Mouse (Mus musculus) embryonic facial prominence, embryonic 12.5 days (tissue): ENCODE results near the gene Ttc39d. TPM values are rescaled to one million over a fixed set of nuclear protein-coding genes. Genes with fewer than 3 reads are reported as not detected.
"Not testable (repeated sequence)": the region's sequence is repeated elsewhere in the genome, so short reads cannot be mapped to it uniquely, and the experiment has no call there.

Experiments used
- ATAC-seq: fragments of 200-750 bp; cut with Nextera tagmentation; 2 replicates; pipeline ENCODE4 v1.8.0; 2017; ENCODE audit not compliant: insufficient number of reproducible peaks, insufficient read depth, low FRiP score, low TSS enrichment
- H3K27ac ChIP-seq: fragments of 300-500 bp; sonication (generic); 2 replicates; pipeline ENCODE4 v1.5.1; 2016; ENCODE audit warnings: mild to moderate bottlenecking
- H3K27me3 ChIP-seq: fragments of 300-500 bp; sonication (generic); 2 replicates; pipeline ENCODE4 v1.6.1; 2016; ENCODE audit warnings: mild to moderate bottlenecking, moderate library complexity
- H3K36me3 ChIP-seq: fragments of 300-500 bp; sonication (generic); 2 replicates; pipeline ENCODE4 v1.6.1; 2016; ENCODE audit warnings: mild to moderate bottlenecking
- H3K4me1 ChIP-seq: fragments of 300-500 bp; sonication (generic); 2 replicates; pipeline ENCODE4 v1.6.1; 2016
- H3K4me2 ChIP-seq: fragments of 300-500 bp; sonication (generic); replicated peaks from 2 replicates; pipeline ENCODE4 v1.6.1; 2016; ENCODE audit warnings: mild to moderate bottlenecking, moderate library complexity
- H3K4me3 ChIP-seq: fragments of 300-500 bp; sonication (generic); 2 replicates; pipeline ENCODE4 v1.5.1; 2016; ENCODE audit warnings: mild to moderate bottlenecking
- H3K9ac ChIP-seq: fragments of 300-500 bp; sonication (generic); 2 replicates; pipeline ENCODE4 v1.6.1; 2016; ENCODE audit warnings: mild to moderate bottlenecking, moderate library complexity
- H3K9me3 ChIP-seq: fragments of 300-500 bp; sonication (generic); 2 replicates; pipeline ENCODE4 v1.6.1; 2016; ENCODE audit warnings: mild to moderate bottlenecking, moderate library complexity
- WGBS: fragments of 180-500 bp; shearing (Covaris S2); methylation state at CpG from one replicate; pipeline ENCODE4 v1.1.7; 2016; 5-methylcytosine and 5-hydroxymethylcytosine counted together
- polyA plus RNA-seq: library from polyadenylated mRNA; unstranded; fragments of >200 nt; fragmentation: Nextera tagmentation; extraction: Ambion mirVana; gene quantifications from 2 replicates; pipeline ENCODE4 v1.2.1, GENCODE M21; 2016

Ttc39d gene
- polyA plus RNA-seq, 1 experiment from 2014 or later: 0.10 TPM

DNA sequence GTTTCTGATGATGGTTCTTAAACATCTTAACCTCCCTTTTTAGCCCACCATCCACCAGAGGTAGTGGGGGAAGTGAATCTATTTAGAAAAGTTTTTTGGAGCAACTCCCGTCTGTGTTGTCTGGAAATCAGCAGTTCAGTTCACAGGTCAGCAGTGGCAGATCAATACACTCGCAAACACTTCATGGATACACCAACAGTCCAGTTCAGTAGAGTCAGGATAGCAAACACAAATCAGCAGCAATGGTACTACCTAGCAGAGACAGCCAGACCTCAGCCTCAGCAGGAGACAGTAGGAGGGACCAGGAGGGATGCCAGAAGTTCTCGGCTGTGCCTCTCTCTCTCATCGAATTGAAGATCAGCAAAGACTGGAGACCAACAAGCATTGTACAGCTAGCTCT is 35.3 kb upstream of the Ttc39d start:
- Histone ChIP-seq H3K4me2 (no peak overlapping the region), H3K36me3 (no peaks in the 10 kb centered on the region), H3K27me3 (no peaks in the 10 kb centered on the region), H3K9ac (no peak overlapping the region), H3K4me3 (no peak overlapping the region), H3K27ac (no peak overlapping the region), H3K9me3 (no peaks in the 10 kb centered on the region), H3K4me1 (peaks cover 21% of the 10 kb centered on the region)
- no peak for ATAC-seq
- WGBS: 92% methylated on average over 4 of the region's 4 CpGs

DNA sequence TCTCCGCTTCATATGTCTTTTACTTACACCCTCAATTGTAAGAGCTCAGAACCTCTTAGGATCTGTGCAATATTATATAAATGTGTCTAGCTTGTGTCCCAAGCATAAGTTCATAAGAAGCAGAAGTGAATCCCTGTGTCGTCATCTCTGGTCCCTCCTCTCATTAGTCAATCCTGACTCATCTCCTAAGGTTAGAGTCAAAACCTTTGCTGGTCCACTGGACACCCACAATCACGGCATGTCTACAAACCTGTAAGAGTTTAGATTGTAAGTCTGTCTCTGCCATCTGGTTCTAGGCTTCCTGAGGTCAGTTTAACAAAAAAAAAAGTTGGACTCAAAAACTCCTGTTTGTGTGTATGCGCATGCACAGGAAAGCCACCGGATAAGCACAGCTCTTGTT is 34.5 kb upstream of the Ttc39d start:
- H3K4me1 ChIP-seq: peaks cover 12% of the 10 kb centered on the region
- H3K4me3 ChIP-seq: no peak overlapping the region
- H3K9ac ChIP-seq: no peak overlapping the region
- no peak for ATAC-seq
- no peaks in the 10 kb centered on the region for H3K27me3 ChIP-seq
- WGBS: 90% methylated on average over 5 of the region's 5 CpGs
- H3K27ac ChIP-seq: no peak overlapping the region
- H3K4me2 ChIP-seq: no peak overlapping the region
- H3K9me3 ChIP-seq: no peaks in the 10 kb centered on the region
- no peaks in the 10 kb centered on the region for H3K36me3 ChIP-seq

DNA sequence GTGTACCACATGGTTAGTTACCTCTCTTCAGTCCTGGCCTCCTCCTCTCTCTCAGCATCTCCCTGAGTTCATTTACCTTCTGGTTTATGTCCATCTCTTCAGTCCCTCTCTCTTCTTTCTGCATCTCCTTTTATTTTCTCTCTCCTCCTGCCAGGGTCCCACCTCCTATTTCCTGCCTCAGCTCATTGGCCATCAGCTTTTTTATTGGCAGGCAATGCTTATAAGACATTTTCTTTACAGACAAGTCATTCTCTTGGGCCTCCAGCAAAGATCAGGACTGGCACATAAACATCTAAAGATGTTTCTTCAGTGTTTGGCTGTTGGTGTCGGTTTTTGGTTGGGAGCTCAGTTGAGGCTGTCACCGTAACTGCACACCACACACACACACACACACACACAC is 33.6 kb upstream of the Ttc39d start:
- H3K27me3 ChIP-seq: no peaks in the 10 kb centered on the region
- no peaks in the 10 kb centered on the region for H3K9me3 ChIP-seq
- H3K4me1 ChIP-seq: peaks cover 3% of the 10 kb centered on the region
- no peak overlapping the region for H3K4me3 ChIP-seq
- H3K4me2 ChIP-seq: no peak overlapping the region
- H3K9ac ChIP-seq: no peak overlapping the region
- ATAC-seq: no peak
- no peak overlapping the region for H3K27ac ChIP-seq
- no peaks in the 10 kb centered on the region for H3K36me3 ChIP-seq
- WGBS: 90% methylated on average over 2 of the region's 2 CpGs

DNA sequence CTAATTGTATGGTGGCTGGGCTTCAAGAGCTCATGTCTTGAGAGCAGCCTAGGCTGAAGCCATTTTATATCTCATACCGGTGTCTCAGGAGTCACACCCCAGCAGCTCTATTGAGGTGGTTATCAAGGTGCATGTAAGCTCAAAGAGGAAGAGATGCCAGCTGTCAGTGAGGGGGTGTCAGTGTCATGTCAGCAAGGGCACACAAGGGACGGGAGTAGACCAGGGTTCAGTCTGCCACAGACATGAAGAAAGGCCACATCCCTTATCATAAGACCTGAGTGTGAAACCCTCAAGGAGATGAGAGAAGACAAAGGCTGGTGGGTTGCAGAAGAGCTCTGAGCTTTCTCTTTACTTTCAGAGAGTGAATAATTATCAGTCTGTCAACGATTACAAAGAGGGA is 33.1 kb upstream of the Ttc39d start:
- 80% methylated on average over 3 of the region's 3 CpGs for WGBS
- no peak for ATAC-seq

DNA sequence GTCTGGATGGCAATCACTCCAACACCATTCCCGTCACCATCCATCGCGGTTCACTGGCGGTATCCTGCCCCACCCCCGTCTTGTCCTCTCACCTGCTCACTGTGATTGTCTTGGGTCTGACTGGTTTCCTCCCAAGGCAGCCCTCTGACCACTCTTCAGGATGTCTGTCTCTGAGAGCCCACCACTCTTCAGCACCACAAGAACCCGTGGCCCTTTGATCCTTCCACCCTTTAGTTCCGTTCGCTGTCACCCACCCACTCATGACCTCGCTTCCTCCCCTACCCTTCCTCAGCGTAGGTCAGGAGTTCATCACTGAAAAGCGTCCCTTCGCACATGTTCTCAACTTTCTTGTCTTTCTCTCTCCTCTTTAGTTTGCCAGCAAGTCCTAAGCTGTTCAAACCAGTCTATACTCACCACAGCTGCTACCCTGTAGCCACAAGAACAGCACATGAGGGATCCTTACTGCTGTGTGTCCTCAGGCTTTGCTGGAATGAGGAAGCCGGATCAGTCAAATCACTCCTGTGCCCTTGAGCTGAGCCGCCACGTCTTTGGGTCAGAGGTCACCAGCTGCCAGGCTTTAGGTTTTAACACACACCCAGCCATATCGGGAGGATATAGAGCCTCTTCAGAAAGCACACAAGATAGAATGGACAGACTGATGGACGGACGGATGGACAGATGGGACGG is 32.4 kb upstream of the Ttc39d start:
- ATAC-seq: no peak
- Histone ChIP-seq H3K27me3 (no peaks in the 10 kb centered on the region), H3K36me3 (no peaks in the 10 kb centered on the region), H3K4me2 (no peak overlapping the region), H3K9me3 (no peaks in the 10 kb centered on the region), H3K27ac (no peak overlapping the region), H3K4me3 (no peak overlapping the region), H3K4me1 (no peaks in the 10 kb centered on the region; the same call in 1 of the 2 replicates), H3K9ac (no peak overlapping the region)
- 65% methylated on average over 19 of the region's 19 CpGs for whole genome bisulfite sequencing

More for the DNA sequence above, 33.1 kb upstream of the Ttc39d start:
- Histone ChIP-seq H3K27ac (no peak overlapping the region), H3K4me1 (no peaks in the 10 kb centered on the region; the same call in 1 of the 2 replicates), H3K4me3 (no peak overlapping the region), H3K9me3 (no peaks in the 10 kb centered on the region), H3K4me2 (no peak overlapping the region), H3K9ac (no peak overlapping the region), H3K36me3 (no peaks in the 10 kb centered on the region), H3K27me3 (no peaks in the 10 kb centered on the region)

- Histone ChIP-seq H3K9me3 (no peaks in the 10 kb centered on the region), H3K27me3 (no peaks in the 10 kb centered on the region), H3K4me2 (no peak overlapping the region), H3K4me3 (no peak overlapping the region), H3K4me1 (no peaks in the 10 kb centered on the region; the same call in 1 of the 2 replicates), H3K27ac (no peak overlapping the region), H3K36me3 (no peaks in the 10 kb centered on the region), H3K9ac (no peak overlapping the region)
- ATAC-seq: no peak
- 72% methylated on average over 4 of the region's 4 CpGs for WGBS
These were observed 31.9 kb upstream of the Ttc39d start for GRCm38 (mm10) chr17:80175386-80175739.

GRCm38 (mm10) chr17:80175966-80176365 is 31.3 kb upstream of the Ttc39d start:
- H3K4me1 ChIP-seq: no peaks in the 10 kb centered on the region; the same call in 1 of the 2 replicates
- H3K36me3 ChIP-seq: no peaks in the 10 kb centered on the region
- no peak overlapping the region for H3K4me2 ChIP-seq
- H3K27me3 ChIP-seq: no peaks in the 10 kb centered on the region
- no peaks in the 10 kb centered on the region for H3K9me3 ChIP-seq
- ATAC-seq: no peak
- no peak overlapping the region for H3K9ac ChIP-seq
- no peak overlapping the region for H3K4me3 ChIP-seq
- WGBS: 92% methylated on average over 3 of the region's 3 CpGs
- H3K27ac ChIP-seq: no peak overlapping the region

- not testable (repeated sequence) for H3K4me2 ChIP-seq, H3K9ac ChIP-seq, H3K27ac ChIP-seq, ATAC-seq, H3K36me3 ChIP-seq, H3K27me3 ChIP-seq, H3K4me3 ChIP-seq, H3K9me3 ChIP-seq, H3K4me1 ChIP-seq
- 96% methylated on average over 3 of the region's 3 CpGs for WGBS
These were observed 28.4 kb upstream of the Ttc39d start for GRCm38 (mm10) chr17:80178846-80179245.

DNA sequence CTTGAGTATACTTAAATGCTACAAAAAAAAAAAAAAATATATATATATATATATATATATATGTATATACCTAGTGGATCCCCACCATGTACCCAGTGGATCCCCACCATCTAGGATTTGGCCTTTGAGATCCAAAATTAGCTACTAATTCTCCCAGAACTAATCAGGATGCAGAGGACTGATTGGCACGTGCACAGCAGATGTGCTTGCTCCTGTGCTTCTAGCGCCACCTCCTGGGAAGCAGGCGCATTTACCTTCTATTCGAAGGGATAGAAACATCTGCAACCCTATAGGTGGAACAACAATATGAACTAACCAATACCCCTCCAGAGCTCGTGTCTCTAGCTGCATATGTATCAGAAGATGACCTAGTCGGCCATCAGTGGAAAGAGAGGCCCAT is 27.3 kb upstream of the Ttc39d start:
- H3K36me3 ChIP-seq: no peaks in the 10 kb centered on the region
- no peaks in the 10 kb centered on the region for H3K4me1 ChIP-seq
- no peaks in the 10 kb centered on the region for H3K27me3 ChIP-seq
- H3K9me3 ChIP-seq: no peaks in the 10 kb centered on the region
- ATAC-seq: peak; percentile 53; the same call in 1 of the 2 replicates
- H3K4me3 ChIP-seq: no peak overlapping the region
- WGBS: 1% methylated on average over 6 of the region's 6 CpGs
- no peak overlapping the region for H3K27ac ChIP-seq
- no peak overlapping the region for H3K4me2 ChIP-seq
- no peak overlapping the region for H3K9ac ChIP-seq

GRCm38 (mm10) chr17:80180468-80180867 is 26.8 kb upstream of the Ttc39d start:
- H3K9me3 ChIP-seq: no peaks in the 10 kb centered on the region
- H3K27ac ChIP-seq: no peak overlapping the region
- ATAC-seq: peak; percentile 55; the same call in 1 of the 2 replicates
- H3K9ac ChIP-seq: no peak overlapping the region
- no peak overlapping the region for H3K4me2 ChIP-seq
- no peaks in the 10 kb centered on the region for H3K36me3 ChIP-seq
- no peaks in the 10 kb centered on the region for H3K4me1 ChIP-seq
- H3K27me3 ChIP-seq: no peaks in the 10 kb centered on the region
- H3K4me3 ChIP-seq: no peak overlapping the region

GRCm38 (mm10) chr17:80183615-80184014 is 23.6 kb upstream of the Ttc39d start:
- no peak for ATAC-seq
- Histone ChIP-seq H3K4me3 (no peak overlapping the region), H3K4me2 (no peak overlapping the region), H3K27ac (no peak overlapping the region), H3K27me3 (no peaks in the 10 kb centered on the region), H3K9ac (no peak overlapping the region), H3K4me1 (no peaks in the 10 kb centered on the region), H3K36me3 (no peaks in the 10 kb centered on the region), H3K9me3 (no peaks in the 10 kb centered on the region)
- WGBS: 81% methylated on average over 10 of the region's 10 CpGs

GRCm38 (mm10) chr17:80193075-80193474 is 14.2 kb upstream of the Ttc39d start:
- Histone ChIP-seq H3K4me2 (no peak overlapping the region), H3K4me3 (no peak overlapping the region), H3K27ac (no peak overlapping the region), H3K4me1 (no peaks in the 10 kb centered on the region), H3K36me3 (peaks cover 21% of the 10 kb centered on the region), H3K9me3 (no peaks in the 10 kb centered on the region), H3K9ac (no peak overlapping the region), H3K27me3 (no peaks in the 10 kb centered on the region)
- ATAC-seq: no peak
- 61% methylated on average over 5 of the region's 5 CpGs for WGBS
